Mouse (Mus musculus) midbrain, embryonic 15.5 days (tissue): ENCODE results near the gene Rnf141. TPM values are rescaled to one million over a fixed set of nuclear protein-coding genes. Genes with fewer than 3 reads are reported as not detected.

Source experiments
- microRNA-seq: library from miRNA; unstranded; fragments of <30 nt; microRNA quantifications from one replicate; pipeline ENCODE4, GENCODE M21; 2016
- polyA plus RNA-seq: library from polyadenylated mRNA; unstranded; fragments of >200 nt; fragmentation: Nextera tagmentation; extraction: Ambion mirVana; gene quantifications from 2 replicates; pipeline ENCODE4 v1.2.1, GENCODE M21; 2015

Rnf141 gene
- polyA plus RNA-seq, 1 experiment from 2014 or later: 30.7 TPM

Small RNA genes lying within 50 kb of the gene (microRNA-seq; reads per million reads assigned to microRNA genes)
- not detected for gene Gm47282

Other genes starting within 250 kb of the Rnf141 start
- 63.9 and 69.6 TPM in 2 replicates for gene Sbf2, start 229.5 kb downstream of the Rnf141 start, polyA plus RNA-seq
- gene Adm, start 216.8 kb downstream of the Rnf141 start, polyA plus RNA-seq: 4.3 and 4.8 TPM in 2 replicates
- gene Ampd3, start 76.3 kb downstream of the Rnf141 start, polyA plus RNA-seq: 9.7 and 10.1 TPM in 2 replicates
- 6.9 and 7.0 TPM in 2 replicates for gene Lyve1, start 18.8 kb upstream of the Rnf141 start, polyA plus RNA-seq
- 0.59 and 0.60 TPM in 2 replicates for gene Mrvi1, start 138.0 kb upstream of the Rnf141 start, polyA plus RNA-seq
- 86.0 and 91.8 TPM in 2 replicates for gene Ctr9, start 184.5 kb upstream of the Rnf141 start, polyA plus RNA-seq
- gene Eif4g2, start 238.6 kb upstream of the Rnf141 start, polyA plus RNA-seq: 1,075 and 1,130 TPM in 2 replicates